Mouse (Mus musculus): ENCODE measurements around the gene Aplf. TPM values are rescaled to one million over a fixed set of nuclear protein-coding genes. Genes with fewer than 3 reads are reported as not detected.

The Aplf gene
- polyA plus RNA-seq (2015; fragmentation: Nextera tagmentation; extraction: Ambion mirVana): 13.3 and 15.1 TPM in 2 replicates

DNA sequence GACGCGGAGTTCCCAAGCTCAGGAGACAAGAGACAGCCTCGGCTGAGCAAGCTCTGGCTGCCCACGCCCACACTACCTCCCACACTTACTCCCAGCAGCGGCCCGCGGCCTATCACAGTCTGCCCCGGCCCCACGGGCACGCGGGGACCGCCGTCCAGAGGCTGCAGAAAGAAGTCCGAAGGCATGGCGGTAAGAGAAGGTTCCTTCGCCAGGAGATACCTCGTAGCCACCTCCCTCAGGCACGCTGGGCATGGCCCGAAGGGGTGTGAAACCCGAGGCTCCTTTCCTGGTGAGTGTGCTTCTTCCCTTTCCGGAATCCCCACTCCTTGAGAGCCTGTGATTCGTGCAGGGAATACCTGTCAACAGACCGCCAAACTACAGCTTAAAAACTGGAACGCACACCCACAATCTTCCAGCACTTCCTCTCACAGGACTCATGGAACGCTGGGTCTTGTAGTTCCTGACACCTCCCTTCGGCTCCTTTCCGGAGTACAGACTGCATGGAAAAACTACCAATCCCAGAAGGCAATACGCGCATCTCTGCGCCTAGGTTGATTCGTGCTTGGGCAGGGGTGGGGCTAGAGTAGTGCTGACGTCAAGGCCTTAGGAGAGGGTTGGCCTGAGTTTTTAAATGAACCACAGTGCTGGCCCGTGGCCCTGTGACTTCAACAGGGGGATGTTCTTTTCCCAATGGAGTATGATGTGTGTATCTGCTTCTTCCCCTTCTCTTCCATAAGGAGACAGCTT, at the start of gene Aplf:
TSS of gene Aplf (minus strand) at position 423 of the 747 bp plus-strand sequence.
- peak within 1 kb of the TSS; percentile 62 for H3K4me3 ChIP-seq (replicated peaks)
- no peaks in the 10 kb centered on the region for H3K36me3 ChIP-seq
- no peaks in the 10 kb centered on the region for H3K27me3 ChIP-seq (replicated peaks)
- H3K9me3 ChIP-seq: no peaks in the 10 kb centered on the region
- WGBS: under 1% methylated on average over 33 of the region's 33 CpGs
- peak within 1 kb of the TSS; percentile 81 for H3K4me2 ChIP-seq (replicated peaks)
- H3K9ac ChIP-seq: peak within 1 kb of the TSS; percentile 70
- H3K4me1 ChIP-seq (replicated peaks): 0 out of 2 replicates have a peak, but pooled peaks cover 6% of the 10 kb centered on the region
- ATAC-seq: peak; percentile 100
- H3K27ac ChIP-seq: peak within 1 kb of the TSS; percentile 52

DNA sequence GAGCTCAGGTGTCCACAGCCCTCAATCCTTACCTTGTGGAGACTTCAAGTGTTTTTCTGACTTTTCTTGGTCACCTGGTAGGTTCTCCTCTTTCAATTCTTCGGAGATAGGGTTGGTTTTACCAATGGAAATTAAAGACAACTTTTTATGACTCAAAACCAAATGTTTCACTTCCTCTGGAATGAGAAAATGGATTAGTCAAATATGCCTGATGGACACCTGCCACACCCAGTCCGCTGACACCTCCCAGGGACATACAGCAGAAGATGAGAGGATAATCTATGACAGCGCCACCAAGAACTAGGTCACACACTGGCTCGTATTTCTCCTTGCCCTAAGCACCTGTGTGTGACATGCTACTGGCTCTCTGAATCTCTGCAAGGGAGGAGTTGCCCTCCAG, 42.1 kb upstream of the Aplf start:
- WGBS: 82% methylated on average over 4 of the region's 4 CpGs
- no peak overlapping the region for H3K27ac ChIP-seq
- ATAC-seq: no peak
- H3K4me1 ChIP-seq (replicated peaks): no peaks in the 10 kb centered on the region
- no peak overlapping the region for H3K4me2 ChIP-seq (replicated peaks)
- H3K4me3 ChIP-seq (replicated peaks): no peak overlapping the region
- no peak overlapping the region for H3K9ac ChIP-seq
- no peaks in the 10 kb centered on the region for H3K9me3 ChIP-seq
- no peaks in the 10 kb centered on the region for H3K36me3 ChIP-seq
- H3K27me3 ChIP-seq (replicated peaks): no peaks in the 10 kb centered on the region

DNA sequence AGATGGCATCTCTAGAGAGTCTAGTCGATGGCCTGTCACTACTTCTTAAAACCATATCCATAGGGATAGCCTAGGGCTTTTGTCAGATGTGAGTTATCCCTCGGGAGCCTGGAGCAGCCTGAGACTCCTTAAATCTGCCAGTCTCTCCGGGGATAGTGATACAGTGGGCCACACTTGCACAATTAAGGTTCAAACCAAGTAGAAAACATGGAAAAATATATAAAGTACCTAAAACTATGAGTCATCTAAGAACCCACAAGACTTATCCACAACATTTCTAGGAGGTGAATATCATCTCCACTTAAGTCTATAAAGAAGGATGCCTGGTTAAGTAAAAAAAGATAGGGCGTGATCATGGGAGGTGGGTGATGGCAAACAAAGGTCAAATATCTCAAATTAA, 40.3 kb upstream of the Aplf start:
- Histone ChIP-seq H3K4me3 (replicated peaks) (no peak overlapping the region), H3K36me3 (no peaks in the 10 kb centered on the region), H3K27me3 (replicated peaks) (no peaks in the 10 kb centered on the region), H3K27ac (no peak overlapping the region), H3K9ac (no peak overlapping the region), H3K4me1 (replicated peaks) (no peaks in the 10 kb centered on the region), H3K9me3 (no peaks in the 10 kb centered on the region), H3K4me2 (replicated peaks) (no peak overlapping the region)
- no peak for ATAC-seq
- 87% methylated on average over 4 of the region's 4 CpGs for WGBS

DNA sequence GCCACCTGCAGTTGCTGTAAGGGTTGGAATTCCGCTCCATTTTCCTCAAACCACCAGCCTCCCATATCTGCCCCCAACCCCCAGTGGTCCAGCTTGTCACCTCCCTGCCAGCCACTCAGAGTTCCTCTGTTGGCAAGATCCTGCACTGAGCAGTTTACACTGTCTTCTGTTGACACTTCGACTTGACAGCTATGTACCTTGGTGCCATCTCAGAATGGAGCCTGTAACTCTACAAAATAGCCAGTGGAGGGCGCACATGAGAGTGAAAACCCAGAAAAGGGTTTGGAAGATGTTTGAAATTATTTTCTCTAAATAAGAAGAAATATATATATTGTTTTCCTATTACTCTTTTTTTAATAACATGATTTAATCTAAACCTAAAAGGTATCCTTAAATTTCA, 34.3 kb upstream of the Aplf start:
- no peak for ATAC-seq

DNA sequence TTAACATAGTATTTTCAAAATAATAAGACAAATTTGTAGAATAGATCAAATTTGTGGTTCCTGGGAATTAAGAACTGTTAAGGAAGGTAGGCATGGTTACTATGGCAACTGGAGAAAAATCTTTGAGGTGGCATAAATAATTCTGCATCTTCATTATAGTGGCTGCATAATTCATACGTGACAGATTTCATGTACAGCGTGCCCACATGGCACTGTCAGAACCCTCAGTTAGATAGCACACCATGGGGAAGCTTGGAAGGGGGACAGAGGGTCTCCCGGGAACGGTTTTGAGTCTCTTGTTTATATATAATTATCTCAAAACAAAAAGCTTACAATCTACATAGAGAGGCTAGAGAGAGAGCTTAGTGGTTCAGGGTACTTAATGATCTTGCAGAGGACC, 24.6 kb upstream of the Aplf start:
- no peak overlapping the region for H3K9ac ChIP-seq
- no peaks in the 10 kb centered on the region for H3K36me3 ChIP-seq
- H3K4me1 ChIP-seq (replicated peaks): no peaks in the 10 kb centered on the region
- WGBS: 93% methylated on average over 4 of the region's 4 CpGs
- H3K4me2 ChIP-seq (replicated peaks): no peak overlapping the region
- no peak overlapping the region for H3K27ac ChIP-seq
- ATAC-seq: no peak
- no peaks in the 10 kb centered on the region for H3K27me3 ChIP-seq (replicated peaks)
- H3K4me3 ChIP-seq (replicated peaks): no peak overlapping the region
- H3K9me3 ChIP-seq: no peaks in the 10 kb centered on the region

More for the DNA sequence above, 34.3 kb upstream of the Aplf start:
- Histone ChIP-seq H3K4me3 (replicated peaks) (no peak overlapping the region), H3K9me3 (no peaks in the 10 kb centered on the region), H3K27ac (no peak overlapping the region), H3K4me1 (replicated peaks) (no peaks in the 10 kb centered on the region), H3K27me3 (replicated peaks) (no peaks in the 10 kb centered on the region), H3K36me3 (no peaks in the 10 kb centered on the region), H3K9ac (no peak overlapping the region), H3K4me2 (replicated peaks) (no peak overlapping the region)
- 42% methylated on average over 3 of the region's 3 CpGs for WGBS

DNA sequence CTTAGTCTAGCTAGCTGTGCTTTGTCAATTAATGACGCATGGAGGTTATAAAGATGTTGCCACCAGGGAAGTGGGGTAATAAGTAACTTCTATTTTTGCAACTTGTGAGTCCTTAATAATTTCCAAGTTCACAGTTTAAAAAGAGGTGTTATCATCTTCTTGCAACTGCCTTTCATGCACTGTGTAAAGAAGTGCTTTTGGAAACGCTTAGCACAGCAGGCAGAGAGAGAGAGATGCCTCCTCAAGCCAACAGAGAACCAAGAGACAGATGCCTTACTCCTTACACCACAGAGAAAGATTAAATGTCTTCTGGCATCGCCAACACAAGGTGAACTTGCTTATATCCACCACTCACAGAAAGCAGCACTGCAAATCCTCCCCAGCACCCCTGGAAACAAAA, 24.0 kb upstream of the Aplf start:
- Histone ChIP-seq H3K9ac (no peak overlapping the region), H3K4me2 (replicated peaks) (no peak overlapping the region), H3K4me3 (replicated peaks) (no peak overlapping the region), H3K36me3 (no peaks in the 10 kb centered on the region), H3K27ac (no peak overlapping the region), H3K4me1 (replicated peaks) (no peaks in the 10 kb centered on the region), H3K27me3 (replicated peaks) (no peaks in the 10 kb centered on the region), H3K9me3 (no peaks in the 10 kb centered on the region)
- ATAC-seq: no peak
- 69% methylated on average over 3 of the region's 3 CpGs for WGBS

DNA sequence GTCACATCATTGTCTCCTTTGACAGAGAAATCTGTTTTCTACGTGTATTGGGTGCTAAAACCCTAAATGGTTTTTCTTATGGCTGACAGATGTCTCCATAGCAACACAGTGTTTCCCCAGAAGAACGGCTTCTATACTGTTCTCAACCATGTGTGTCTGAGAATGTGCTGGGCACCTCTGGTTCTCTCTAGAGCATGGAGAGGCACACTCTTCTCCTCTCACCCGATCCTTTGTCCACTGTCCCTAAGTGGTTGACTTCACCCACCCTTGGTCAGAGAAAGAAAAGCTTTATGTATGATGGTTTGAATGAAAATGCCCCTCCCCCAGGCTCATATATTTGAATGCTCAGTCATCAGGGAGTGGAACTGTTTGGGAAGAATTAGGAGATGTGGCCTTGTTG, 8.4 kb upstream of the Aplf start:
- no peak overlapping the region for H3K9ac ChIP-seq
- H3K4me1 ChIP-seq (replicated peaks): no peaks in the 10 kb centered on the region
- no peaks in the 10 kb centered on the region for H3K9me3 ChIP-seq
- WGBS: 74% methylated on average over 3 of the region's 3 CpGs
- no peak overlapping the region for H3K4me3 ChIP-seq (replicated peaks)
- no peak overlapping the region for H3K27ac ChIP-seq
- H3K4me2 ChIP-seq (replicated peaks): no peak overlapping the region
- H3K27me3 ChIP-seq (replicated peaks): no peaks in the 10 kb centered on the region
- ATAC-seq: no peak
- no peaks in the 10 kb centered on the region for H3K36me3 ChIP-seq

DNA sequence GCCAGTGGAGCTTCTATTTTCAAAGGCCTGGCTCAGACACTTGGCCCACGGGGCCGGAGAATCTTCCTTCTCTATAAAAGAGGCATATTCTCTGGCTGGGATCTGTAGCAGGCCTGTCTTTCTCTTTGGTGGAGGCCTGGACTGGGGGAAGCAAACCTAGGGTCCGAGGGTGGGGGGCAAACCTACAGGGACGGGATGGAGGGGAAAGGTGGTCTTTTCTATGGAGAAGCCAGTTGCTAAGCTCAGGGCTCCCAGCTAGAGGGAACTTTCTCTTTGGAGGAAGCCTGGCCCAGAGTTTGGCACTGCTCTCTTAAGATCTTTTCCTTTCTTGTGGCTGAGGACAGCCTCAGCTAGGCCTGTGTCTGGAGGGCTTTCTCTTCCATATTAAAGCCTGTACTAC, 668 bp upstream of the Aplf start:
- WGBS: 47% methylated on average over 4 of the region's 4 CpGs
- ATAC-seq: no peak
- H3K4me1 ChIP-seq (replicated peaks): 0 out of 2 replicates have a peak, but pooled peaks cover 6% of the 10 kb centered on the region
- H3K36me3 ChIP-seq: no peaks in the 10 kb centered on the region
- H3K4me3 ChIP-seq (replicated peaks): peak overlapping the region; percentile 15; the same call in 1 of the 2 replicates
- H3K9me3 ChIP-seq: no peaks in the 10 kb centered on the region
- H3K9ac ChIP-seq: peak overlapping the region; percentile 6; the same call in 1 of the 2 replicates
- peak overlapping the region; percentile 56 for H3K4me2 ChIP-seq (replicated peaks)
- H3K27ac ChIP-seq: 0 out of 2 replicates have a peak overlapping the region, but pooled peaks have one; percentile 13
- H3K27me3 ChIP-seq (replicated peaks): no peaks in the 10 kb centered on the region

DNA sequence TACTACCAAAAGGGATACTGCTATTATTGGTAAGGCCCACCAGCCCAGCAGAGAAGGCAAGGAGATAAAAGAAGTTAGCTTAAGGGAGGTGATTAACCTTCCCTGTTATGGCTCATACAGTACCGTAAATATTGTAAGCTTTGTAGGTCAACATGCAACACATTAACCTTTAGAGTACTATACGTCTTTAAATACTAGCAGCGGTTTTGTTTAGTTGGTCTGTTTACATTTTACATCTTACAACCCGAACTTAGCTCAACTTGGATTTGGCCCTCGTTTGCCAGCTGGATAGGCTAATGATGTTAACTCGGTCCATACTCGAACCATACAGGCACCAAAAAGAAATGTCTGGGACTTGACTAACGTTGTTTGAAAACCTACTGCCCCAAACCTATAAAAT, 640 bp downstream of the Aplf start:
- Histone ChIP-seq H3K4me1 (replicated peaks) (0 out of 2 replicates have a peak, but pooled peaks cover 6% of the 10 kb centered on the region), H3K36me3 (no peaks in the 10 kb centered on the region), H3K4me3 (replicated peaks) (peak overlapping the region; percentile 62), H3K9ac (peak overlapping the region; percentile 70), H3K27ac (peak overlapping the region; percentile 52), H3K4me2 (replicated peaks) (peak overlapping the region; percentile 81), H3K27me3 (replicated peaks) (no peaks in the 10 kb centered on the region), H3K9me3 (no peaks in the 10 kb centered on the region)
- no peak for ATAC-seq
- 3% methylated on average over 8 of the region's 8 CpGs for WGBS

DNA sequence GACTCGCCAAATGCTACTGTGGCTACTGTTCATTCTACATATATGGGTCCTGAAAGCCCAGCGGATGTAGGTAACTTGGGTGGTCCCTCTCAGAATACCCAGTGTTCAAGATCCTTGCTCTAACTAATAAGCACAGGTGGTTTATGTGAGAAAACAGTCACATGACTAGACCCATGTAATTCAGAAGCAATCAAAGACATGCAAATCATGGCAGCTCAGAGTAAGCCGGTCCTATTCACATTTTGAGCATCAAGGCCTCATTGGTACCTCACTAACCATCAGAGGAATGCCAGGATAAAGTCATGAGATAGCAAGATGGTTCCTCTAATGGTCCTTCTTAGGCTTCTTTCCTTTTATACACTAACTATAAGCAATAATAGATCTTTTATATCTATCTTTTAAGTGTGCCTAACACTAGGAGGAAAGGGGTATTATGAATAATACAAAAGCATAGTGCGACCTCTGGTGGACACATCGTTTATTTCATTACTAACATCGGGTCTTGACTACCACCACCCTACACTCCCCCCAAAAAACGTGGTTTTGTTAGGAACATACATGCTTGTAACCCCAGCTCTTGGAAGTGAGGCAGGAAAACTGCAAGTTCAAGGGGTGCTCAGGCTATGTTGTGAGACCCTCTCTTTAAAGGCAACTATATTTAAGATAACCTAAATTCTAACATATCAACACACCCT, 2.0 kb downstream of the Aplf start:
- Histone ChIP-seq H3K27me3 (replicated peaks) (no peaks in the 10 kb centered on the region), H3K4me1 (replicated peaks) (0 out of 2 replicates have a peak, but pooled peaks cover 6% of the 10 kb centered on the region), H3K4me2 (replicated peaks) (peak overlapping the region; percentile 42; the same call in 1 of the 2 replicates), H3K9ac (no peak overlapping the region), H3K4me3 (replicated peaks) (no peak overlapping the region), H3K9me3 (no peaks in the 10 kb centered on the region), H3K27ac (no peak overlapping the region), H3K36me3 (peaks cover 2% of the 10 kb centered on the region; the same call in 1 of the 2 replicates)
- WGBS: 38% methylated on average over 7 of the region's 7 CpGs
- ATAC-seq: no peak

DNA sequence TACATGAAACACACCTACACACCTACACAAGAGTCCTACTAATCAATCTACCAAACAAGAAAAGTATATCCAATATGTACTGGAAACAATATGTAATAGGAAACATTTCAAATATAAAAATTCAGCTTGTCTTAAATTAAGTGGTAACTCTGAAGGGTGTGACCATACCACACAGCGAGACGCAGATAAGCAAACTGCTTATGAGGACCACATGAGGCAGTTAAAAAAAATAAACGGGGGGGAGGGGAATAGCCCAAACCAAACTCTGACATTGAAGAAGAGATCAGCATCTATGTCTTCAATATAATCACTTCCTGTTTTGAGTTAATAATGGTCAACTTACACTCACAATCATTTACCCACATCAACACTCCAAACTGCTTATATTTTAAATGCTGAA, 3.3 kb downstream of the Aplf start:
- Histone ChIP-seq H3K27ac (no peak overlapping the region), H3K9ac (no peak overlapping the region), H3K9me3 (no peaks in the 10 kb centered on the region), H3K4me1 (replicated peaks) (0 out of 2 replicates have a peak, but pooled peaks cover 6% of the 10 kb centered on the region), H3K27me3 (replicated peaks) (no peaks in the 10 kb centered on the region), H3K4me3 (replicated peaks) (no peak overlapping the region), H3K36me3 (peaks cover 2% of the 10 kb centered on the region; the same call in 1 of the 2 replicates), H3K4me2 (replicated peaks) (no peak overlapping the region)
- WGBS: 85% methylated on average over 3 of the region's 3 CpGs
- no peak for ATAC-seq

DNA sequence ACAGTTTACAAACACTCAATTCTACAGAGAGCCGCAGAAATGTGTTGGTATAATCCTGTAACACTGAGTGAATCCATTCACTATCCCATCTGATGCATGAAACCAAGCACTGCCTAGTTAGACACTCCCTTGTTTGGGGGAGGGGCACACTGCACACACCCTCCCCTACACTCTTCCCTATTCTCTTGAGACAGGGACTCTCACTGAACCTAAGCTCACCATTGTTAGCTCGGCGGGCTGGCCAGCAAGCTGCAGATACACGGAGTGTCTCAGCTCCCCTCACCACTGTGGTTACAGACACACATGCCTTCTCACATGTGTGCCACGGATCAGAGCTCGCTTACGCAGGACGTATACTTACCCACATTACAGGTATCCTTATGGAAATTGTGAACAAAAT, 4.2 kb downstream of the Aplf start:
- H3K9ac ChIP-seq: no peak overlapping the region
- H3K4me2 ChIP-seq (replicated peaks): no peak overlapping the region
- H3K4me1 ChIP-seq (replicated peaks): 0 out of 2 replicates have a peak, but pooled peaks cover 5% of the 10 kb centered on the region
- no peak overlapping the region for H3K4me3 ChIP-seq (replicated peaks)
- peaks cover 2% of the 10 kb centered on the region; the same call in 1 of the 2 replicates for H3K36me3 ChIP-seq
- ATAC-seq: no peak
- H3K27ac ChIP-seq: no peak overlapping the region
- H3K9me3 ChIP-seq: no peaks in the 10 kb centered on the region
- 79% methylated on average over 8 of the region's 8 CpGs for WGBS
- H3K27me3 ChIP-seq (replicated peaks): no peaks in the 10 kb centered on the region
